Mouse (Mus musculus) retina, adult 2 months (tissue): ENCODE measurements at regions not wholly inside any gene's neighbourhood (a gene's known extent, or its start where the extent isn't known, plus 50 kb on each side); places are given as distances from the start of the nearest gene placed in this dataset.

Experiments used
- DNase-seq: peaks from one replicate; pipeline ENCODE4 v3.0.0-alpha.2; 2012; ENCODE audit warnings: low read depth, low spot score

DNA sequence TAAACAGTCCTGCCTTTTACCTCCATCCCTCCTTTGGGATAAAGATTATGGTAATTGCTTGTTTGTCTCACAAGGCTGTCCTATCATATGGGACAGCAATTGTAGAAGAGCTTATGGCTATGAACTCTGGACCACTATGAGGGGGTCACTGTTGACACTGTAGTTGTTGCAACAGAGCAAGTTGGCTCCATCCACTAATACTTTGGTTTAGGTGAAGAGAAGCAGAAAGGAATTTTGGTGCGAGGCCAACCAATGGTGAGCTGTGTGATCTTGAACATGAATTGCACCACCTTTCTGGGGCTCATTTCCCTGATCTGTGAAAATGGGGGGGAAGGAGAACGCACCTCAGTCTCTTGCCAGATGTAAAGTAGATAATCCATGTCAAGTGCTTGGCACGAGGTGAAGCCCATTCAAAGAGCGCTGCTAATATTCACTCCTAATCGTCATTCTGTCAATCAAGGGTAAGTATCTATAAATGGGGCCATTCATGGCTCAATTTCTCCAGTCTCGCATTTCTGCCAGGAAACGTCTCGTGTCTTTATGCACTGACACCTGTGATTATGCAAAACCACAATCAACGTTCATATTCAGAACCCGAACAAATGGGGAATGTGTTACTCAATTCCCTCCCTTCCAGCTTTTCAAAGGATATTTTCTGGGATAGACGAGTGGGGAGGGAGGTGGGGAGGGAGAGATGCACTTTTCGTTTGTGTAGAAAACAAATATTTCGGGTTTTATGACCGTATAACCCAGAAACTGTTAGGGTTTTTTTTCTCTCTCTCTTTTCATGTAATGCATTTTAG, 133.3 kb upstream of the Jun start:
- no peak for DNase-seq

DNA sequence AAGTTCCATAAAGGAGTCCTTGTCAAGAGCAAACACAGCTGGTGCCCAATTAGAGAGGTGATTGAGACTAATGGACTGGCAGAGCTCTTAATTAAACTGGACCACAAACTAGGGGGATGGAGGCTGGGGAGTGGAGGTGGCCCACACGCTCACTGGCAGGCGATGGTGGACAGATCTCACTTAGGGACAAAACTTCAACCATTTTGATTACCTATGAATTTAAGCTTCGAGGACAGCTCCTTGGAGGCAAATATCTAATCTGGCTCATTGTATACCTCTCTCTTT, 133.8 kb upstream of the Jun start:
- DNase-seq: no peak

DNA sequence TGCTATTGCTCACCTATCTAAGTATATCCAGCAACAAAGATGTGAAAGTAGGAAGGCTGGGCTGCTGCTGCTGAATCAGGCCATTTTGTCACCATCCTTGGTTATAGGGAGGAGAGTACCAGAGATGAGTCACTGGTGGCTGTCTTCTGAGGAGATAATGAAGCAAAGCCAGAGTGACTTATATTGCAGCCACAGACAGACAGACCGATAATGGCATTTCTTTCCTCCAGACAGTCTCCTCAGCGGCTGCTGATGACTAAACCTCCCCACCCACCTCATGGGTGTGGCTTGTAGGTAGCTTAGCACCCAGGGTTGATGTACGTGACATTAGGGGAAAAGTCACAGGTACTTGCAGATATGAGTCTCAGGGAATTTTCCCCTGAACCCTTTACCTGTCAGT, 136.1 kb upstream of the Jun start:
- no peak for DNase-seq

DNA sequence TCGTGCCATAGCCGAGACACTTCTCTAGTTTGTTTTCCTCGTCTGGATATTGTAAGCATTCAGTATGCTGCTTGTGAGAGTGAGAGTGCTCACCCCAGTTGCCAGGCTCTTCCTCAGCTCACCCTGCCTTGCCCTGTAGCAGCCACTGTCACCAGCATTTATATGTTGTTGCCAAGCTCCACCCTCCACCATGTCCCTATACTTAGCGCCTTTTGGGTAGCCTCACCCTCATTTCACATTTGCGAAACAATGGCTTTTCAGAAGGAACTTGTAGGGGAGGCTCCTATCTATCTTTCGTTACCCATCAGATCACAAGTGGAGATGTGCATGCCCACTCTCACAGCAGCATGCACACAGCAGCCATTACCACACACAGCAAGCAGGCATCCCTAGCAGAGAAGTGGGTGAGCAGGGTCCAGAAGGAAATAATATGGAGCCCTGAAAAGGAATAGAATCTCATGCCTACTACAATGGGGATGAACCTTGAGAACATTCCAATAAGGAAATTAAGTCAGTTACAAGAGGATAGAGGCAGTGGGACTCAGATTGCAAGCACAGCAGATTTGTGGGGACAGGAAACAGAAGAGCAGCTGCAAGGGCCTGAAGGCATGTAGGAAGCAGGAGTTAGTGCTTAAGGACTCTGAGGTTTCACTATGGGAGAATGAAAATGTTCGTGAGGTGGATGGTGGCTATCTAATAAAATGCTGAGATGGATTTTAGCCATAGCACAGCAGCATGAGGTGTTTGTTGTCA, 139.8 kb upstream of the Jun start:
- DNase-seq: no peak

DNA sequence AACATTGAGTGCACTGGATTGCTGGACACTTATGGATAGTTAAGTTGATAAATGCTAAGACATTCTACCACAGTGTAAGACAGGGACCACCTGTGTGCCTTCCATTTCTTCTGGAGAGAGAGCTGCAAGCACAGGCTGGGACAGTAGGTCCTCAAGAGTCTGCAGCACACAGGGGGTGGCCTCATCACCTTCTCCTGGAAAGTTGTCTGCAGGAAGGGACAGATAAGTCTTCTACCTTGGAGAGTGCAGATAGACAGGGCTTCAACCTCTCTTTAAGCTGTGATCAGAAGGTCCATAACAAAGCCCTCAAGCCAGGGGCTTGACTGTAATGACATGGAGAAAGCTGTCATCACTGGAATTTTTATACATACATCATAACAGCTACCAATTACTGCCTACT, 140.5 kb upstream of the Jun start:
- no peak for DNase-seq

DNA sequence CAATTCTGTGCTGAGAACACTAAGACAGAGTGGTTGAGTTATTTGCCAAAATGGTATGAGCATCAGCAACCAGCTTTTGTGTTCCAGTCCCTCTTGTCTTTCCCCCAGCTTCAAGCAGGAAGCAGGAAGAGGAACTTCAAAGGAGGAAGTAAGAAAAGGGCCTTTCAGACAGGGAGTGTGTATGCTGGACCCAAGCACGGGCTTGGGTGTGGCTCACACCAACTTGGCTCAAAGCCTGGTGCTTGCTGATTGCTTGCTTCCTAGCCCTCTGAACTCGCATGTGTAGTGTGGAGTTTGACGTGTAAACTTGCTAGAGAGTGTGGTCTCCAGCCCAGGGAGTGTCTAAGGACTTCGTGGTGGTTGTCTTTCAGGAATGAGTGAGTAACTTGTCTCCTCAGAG, 141.0 kb upstream of the Jun start:
- DNase-seq: no peak

DNA sequence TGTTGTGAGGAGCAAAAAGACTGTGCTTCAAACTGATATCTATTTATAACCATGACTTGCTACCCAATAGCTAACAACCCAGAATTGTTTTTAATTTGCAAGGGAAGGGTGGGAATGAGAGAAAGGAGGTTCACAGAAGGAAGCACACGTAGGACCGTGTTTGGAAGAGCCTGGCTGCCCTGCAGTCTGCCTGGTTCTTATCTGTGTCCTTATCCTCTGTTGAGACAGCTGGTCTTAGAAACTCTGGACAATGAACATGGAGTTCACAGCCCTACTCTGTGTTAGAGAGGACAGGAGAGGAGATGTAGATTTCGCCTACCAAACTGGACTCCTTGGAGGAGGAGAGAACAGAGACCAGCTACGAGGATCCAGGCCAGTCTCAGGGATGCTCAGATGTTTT, 141.5 kb upstream of the Jun start:
- DNase-seq: no peak

DNA sequence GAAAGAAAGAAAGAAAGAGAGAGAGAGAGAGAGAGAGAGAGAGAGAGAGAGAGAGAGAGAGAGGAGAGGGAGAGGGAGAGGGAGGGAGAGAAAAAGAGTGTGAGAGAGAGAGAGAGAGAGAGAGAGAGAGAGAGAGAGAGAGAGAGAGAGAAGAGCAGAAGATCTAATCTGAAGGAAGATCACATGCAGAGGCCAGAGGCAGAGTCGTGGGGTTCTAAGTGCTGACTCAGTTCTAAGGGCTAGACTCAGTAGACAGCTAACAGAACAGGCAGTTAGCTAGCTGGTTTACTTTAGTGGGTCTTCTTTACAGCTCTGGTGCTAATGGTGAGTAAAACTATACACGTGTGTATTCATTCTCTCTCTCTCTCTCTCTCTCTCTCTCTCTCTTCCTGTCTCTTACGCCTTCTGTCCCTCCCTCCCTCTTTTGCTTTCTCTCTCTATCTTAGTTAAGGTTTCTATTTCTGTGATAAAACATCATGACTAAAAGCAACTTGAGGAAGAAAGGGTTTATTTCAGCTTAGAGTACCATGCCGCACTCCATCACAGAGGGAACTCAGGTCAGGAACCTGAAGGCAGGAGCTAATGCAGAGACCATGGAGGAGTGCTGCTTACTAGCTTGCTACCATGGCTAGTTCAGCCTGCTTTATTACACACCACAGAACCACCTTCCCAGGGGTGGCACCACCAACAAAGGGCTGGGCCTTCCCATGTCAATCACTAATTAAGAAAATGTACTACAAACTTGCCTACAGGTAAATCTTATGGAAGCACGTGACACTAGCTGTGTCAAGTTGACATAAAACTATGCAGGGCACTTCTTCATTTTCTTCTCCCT, 142.8 kb upstream of the Jun start:
- no peak for DNase-seq

DNA sequence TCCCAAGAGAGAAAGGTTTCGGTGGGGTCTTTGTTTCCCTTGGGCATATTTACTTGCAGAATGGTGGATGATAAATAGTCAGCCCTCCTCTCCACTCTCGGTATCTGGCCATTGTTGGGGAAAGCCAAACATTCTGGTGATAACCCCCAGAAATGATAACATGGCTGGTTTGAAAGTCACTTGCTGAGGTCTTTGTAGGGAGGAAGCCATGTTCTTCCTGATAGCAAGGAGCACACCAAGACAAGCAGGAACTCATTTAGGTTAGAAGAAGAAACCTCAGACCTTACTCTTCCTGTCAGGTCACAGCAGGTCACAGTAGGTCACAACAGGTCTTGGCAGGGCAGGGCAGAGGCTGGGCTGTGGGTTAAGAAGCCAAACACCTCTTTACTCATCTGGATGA, 144.1 kb upstream of the Jun start:
- no peak for DNase-seq

DNA sequence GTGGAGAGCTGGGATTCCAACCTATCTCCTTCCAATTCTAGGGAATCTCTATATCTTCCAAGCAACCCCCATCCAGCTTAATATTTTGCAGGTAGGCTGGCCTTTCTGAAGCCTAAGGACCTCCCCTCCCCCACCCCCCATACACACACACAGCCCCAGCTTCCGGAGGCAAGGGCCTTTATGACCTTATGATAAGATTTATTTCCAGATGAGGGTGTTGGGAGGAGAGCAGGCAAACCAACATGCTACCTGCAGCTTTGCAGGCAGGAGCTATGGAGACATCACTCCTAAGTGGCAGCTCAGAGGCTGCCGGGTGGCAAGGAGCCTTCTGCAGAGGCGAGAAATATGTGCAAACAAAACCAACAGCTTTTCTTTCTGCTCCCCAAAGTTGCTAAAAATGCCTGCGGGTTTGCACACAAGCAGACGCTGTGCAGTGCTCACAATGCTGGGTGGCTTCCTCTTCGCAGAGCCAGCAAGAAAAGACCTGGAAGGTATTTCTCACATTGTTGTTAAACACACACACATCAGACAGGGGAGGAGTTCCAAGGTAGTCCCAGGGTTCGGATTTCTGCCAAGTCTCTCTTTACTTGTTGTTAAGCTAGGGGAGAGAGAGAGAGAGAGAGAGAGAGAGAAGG, 145.2 kb upstream of the Jun start:
- no peak for DNase-seq

DNA sequence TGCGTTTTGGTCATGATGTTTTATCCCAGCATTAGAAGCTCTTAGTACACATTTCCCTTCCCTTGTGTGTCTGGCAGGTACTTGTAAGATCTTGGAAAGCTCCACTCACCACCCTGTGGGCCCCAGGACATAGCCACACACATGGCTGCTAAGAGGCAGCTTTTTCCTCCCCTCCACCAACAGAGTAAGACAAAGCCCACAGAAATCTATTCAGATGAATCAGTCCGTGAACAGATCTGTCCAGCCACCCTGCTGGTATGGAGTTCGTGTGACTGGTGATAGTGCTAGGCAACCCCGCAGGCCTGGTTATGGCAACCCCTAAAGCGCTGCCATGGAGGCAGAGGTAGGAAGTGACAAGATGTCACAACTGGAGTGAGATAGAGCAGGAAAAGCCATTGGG, 147.4 kb upstream of the Jun start:
- DNase-seq: no peak

DNA sequence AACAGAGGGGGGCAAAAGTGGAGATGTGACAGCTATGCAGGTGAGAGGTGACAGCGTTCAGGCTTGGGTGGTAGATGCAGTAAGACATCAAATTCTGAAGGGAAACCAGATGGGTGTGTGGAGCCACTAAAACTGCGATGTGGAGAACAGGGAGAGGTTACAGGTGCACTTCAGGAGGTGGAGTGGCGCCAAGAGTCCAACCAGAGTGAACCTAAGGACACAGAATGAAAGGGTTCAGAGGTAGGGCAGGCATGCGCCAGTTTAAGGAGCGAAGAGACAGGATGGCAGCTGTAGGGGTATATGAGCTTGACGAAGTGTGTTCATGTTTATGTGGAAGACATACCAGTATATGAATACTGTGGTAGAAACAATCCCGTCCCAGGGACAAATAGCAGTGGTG, 148.1 kb upstream of the Jun start:
- DNase-seq: no peak

DNA sequence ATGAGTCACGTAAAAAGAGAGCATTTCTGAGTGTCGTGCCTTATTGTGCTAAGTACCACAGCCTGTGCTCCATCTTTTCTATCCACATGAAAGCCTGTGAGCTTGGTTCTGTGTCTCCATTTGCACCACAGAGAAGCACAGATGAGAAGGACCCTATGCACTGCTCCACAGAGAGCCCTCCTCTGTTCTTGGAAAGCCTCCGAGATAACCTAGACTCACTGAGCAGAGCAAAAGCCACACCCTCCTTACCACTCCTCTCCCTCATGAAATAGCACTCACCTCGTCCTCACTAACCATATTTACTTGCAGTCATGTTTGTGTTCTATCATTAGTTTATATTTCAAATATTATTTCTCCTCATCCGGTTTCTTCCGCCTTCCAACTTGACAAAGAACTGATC, 150.5 kb upstream of the Jun start:
- no peak for DNase-seq

DNA sequence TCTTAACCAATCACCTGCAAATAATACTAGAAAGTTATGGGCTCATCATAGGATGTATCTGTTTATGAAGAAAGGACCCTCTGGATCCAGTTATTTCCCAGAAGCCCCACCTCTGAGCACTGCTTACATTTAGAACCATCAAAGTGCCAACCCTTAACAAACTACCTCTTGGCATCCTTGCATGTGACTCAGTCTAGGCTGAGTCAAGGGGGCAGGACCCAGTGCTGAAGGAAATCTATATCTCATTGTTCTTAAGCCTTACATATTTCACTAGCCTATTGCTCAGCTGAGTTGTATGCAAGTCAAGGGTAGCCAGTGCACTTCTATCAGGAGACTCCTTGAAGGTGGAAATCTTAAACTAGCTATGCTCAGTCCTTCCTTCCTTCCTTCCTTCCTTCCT, 151.6 kb upstream of the Jun start:
- DNase-seq: no peak

DNA sequence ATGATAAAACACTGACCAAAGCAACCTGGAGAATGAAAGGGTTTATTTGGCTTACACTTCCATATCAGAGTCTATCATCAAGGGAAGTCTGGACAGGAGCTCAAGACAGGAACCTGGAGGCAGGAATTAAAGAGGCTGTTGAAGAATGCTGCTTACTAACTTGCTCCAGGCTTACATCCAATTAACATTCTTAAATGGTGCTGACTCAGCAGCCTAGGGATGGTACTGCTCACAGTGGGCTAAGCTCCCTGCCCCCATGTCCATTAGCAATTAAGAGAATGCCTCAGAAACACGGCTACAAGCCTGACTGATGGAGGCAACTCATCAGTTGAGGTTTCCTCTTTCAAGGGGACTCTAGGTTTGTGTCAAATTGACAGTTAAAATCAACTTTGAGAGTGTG, 153.3 kb upstream of the Jun start:
- DNase-seq: no peak

DNA sequence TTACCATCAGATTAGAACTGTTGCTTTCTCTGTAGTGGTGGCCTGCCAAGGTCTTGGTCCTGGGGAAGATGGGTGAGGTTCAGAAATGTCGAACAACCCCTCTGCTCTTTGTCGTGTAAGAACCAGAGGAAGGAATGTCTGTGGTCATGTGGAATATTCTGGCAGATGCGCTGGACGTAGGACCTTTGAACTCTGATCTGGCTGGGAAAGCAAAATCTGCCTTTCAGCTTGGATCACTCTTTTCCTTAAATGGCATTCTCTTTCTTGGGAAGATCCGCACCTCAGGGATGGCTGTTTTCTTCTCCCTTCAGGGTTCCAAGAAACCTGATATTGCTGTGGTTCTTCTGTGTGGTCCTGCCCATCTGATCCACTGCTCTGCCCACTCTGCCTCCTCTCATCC, 155.8 kb upstream of the Jun start:
- no peak for DNase-seq

DNA sequence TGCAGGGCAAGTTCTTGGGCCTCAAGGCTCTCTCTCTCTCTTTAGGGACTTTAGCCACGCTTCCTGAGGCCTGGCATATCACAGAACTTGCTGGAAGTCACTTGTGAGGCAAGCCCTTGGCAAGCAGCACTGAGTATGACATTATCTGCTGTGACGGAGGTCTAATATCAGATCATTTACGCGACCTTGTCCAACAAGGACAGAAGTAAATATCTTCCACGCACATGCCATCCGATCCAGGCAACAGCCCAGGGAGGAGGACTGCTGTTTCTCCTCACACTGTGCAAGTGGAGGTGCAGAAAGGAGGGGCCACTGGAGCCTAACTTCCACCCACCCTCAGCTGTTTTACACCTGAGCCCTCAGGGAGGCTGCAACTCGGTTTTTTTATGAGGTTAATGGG, 156.8 kb upstream of the Jun start:
- no peak for DNase-seq

DNA sequence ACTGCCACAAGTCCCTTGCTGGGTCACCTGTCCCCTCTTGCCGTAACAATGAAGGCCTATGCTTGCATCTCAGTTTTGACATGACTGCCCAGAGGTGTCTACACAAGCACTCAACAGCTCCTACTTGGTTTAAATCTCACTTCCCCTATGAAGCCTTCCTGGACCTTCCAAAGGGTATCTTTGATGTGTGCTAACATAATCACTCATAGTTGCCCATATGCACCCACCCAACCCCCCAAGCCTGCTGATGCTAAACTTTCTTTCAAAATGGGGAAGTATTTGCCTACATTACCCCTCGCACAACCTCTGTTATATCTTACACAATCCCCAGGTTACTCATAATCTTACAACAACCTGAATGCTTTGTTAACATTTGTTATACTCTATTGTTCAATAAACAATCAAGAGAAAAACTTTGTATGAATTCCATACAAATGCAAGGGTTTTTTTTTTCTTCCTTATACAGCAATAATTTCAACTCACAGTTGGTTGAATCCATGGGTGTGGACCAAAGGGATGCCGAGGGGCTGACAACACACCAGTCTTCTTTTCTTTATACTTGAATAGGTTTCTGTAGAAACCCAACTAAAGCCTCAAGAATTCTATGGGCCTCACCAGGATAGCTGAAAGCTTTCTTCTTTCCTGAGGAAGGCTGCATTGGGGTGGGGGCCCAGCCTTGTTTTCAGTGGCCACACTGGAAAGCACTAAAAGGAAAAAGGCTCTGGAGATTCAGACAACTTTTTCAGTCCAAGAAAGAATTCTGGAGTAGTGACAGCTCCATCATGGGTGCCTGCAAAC, 157.5 kb upstream of the Jun start:
- DNase-seq: no peak

DNA sequence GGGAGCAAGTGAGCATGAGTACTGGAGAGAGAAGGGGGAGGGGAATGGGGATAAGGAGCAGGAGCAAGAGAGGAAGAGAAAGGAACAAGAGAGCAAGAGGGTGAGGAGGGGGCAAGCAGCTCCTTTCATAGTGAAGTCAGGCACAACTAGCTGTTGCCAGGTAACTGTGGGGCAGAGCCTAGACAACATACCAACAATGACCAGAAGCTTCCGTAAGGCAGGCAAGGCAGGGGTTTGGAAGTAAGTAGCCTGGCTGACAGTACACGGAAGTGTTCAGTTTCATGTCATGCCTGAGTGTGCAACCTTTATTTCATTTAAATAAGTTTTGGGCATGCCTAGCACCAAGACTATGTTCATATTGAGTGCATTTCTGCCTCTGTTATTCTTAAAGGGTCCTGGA, 160.5 kb upstream of the Jun start:
- DNase-seq: no peak

DNA sequence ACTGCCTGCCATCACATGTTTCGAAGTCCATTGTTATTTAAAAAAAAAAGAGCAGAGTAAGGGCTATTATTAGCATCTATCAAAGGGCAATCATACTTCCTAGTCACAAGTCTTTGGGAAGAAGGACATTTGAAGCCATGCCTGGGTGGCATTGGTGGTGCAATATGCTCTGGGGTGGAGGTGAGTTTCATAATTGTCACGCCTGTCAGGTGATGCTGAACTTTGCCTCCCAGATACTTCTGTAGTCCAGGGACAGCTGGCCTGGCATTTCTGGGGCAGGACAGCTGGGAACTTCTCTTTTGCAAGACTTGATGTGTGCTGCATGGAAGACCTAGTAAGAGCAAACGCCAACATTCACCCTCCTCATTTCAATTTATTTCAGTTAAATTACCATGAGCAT, 161.0 kb upstream of the Jun start:
- DNase-seq: no peak

DNA sequence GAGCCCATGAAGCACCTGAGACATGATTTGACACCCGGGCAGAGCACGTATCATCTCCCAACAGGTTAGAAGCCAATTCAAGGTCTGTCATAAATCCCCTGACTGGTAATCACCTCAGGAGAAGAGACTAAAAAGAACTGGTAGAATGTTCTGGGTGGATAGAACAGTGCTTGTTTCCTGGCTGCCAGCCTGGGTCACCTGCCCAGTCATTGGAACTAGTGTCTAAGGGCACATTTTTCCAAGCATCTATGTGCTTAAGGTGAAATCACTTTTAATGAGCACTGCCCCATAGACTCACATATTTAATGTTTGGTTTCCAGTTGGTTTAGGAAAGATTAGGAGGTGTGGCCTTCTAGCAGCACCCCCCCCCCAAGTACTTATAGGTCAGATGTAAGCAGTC, 162.0 kb upstream of the Jun start:
- DNase-seq: no peak

DNA sequence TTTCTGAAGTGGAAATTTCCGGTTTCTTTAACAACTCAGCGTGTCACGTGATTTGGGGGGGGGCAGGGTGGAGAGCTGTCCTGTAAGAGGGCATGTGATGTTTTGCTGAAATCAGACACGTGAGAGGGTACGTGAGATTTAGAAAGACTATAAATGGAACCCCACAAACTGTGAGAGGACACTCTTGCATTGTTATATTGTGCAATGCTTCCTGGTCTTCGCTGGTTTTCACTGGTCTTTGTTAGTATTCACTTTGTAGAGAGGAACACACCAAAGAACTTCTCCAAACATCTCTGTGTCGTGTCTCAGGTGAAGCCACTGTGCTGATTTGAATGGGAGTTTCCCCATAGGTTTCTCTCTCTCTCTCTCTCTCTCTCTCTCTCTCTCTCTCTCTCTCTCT, 163.2 kb upstream of the Jun start:
- DNase-seq: no peak
